Mouse (Mus musculus) heart, adult 2 months (tissue): ENCODE measurements at regions not wholly inside any gene's neighbourhood (a gene's known extent, or its start where the extent isn't known, plus 50 kb on each side); places are given as distances from the start of the nearest gene placed in this dataset.

ENCODE experiments used
- DNase-seq, 2 experiments: peaks; one replicate each; pipeline ENCODE4 v3.0.0; 2021
- H3K27ac ChIP-seq: fragments of 200-600 bp; 2 replicates; pipeline ENCODE4 v1.8.1; 2022
- H3K27me3 ChIP-seq: fragments of 200-500 bp; 2 replicates; pipeline ENCODE4 v1.6.1; 2012; ENCODE audit warnings: mild to moderate bottlenecking, low read length, inconsistent platforms, mixed read lengths; ENCODE audit not compliant: control insufficient read depth, insufficient read depth
- H3K36me3 ChIP-seq: fragments of 200-500 bp; 2 replicates; pipeline ENCODE4 v1.6.1; 2012; ENCODE audit warnings: low read length, inconsistent platforms; ENCODE audit not compliant: control insufficient read depth, insufficient read depth
- H3K4me1 ChIP-seq: fragments of 200-500 bp; 2 replicates; pipeline ENCODE4 v1.6.1; 2011; ENCODE audit warnings: low read length; ENCODE audit not compliant: control insufficient read depth, insufficient read depth
- H3K4me3 ChIP-seq: fragments of 200-600 bp; 2 replicates; pipeline ENCODE4 v1.8.1; 2022
- H3K79me2 ChIP-seq: fragments of 200-500 bp; replicated peaks from 2 replicates; pipeline ENCODE4 v1.6.1; 2012; ENCODE audit warnings: mild to moderate bottlenecking, inconsistent platforms, low read length, moderate library complexity, mixed read lengths; ENCODE audit not compliant: control insufficient read depth, insufficient read depth
- H3K9ac ChIP-seq: fragments of 200-500 bp; 2 replicates; pipeline ENCODE4 v1.6.1; 2012; ENCODE audit warnings: low read depth, mild to moderate bottlenecking, control low read depth, inconsistent platforms, low read length, mixed read lengths
- CTCF ChIP-seq: fragments of 200-600 bp; IDR thresholded peaks from 2 replicates; pipeline ENCODE4 v1.8.1; 2022; ENCODE audit warnings: antibody characterized with exemption, mild to moderate bottlenecking, moderate library complexity
- EP300 ChIP-seq: fragments of 200-500 bp; IDR thresholded peaks from 2 replicates; pipeline ENCODE4 v1.6.1; 2011; ENCODE audit warnings: low read depth, low read length, control low read depth; ENCODE audit not compliant: insufficient read depth
- POLR2A ChIP-seq: fragments of 200-500 bp; IDR thresholded peaks from 2 replicates; pipeline ENCODE4 v1.6.1; 2011; ENCODE audit warnings: mild to moderate bottlenecking, low read depth, low read length, control low read depth; ENCODE audit not compliant: insufficient read depth
- WGBS: fragments of 180-500 bp; shearing (Covaris S2); methylation state at CpG from one replicate; pipeline ENCODE4 v1.1.7; 2018; 5-methylcytosine and 5-hydroxymethylcytosine counted together
- intact Hi-C: fragments of 180-260 bp; cut with DNase I; formaldehyde crosslinking; loops from one replicate; pipeline ENCODE4 v1.15.1; 2025

- H3K4me3 ChIP-seq = no peak overlapping the region
- no peak overlapping the region for H3K9ac ChIP-seq
- TF ChIP-seq POLR2A = no peak
- no peak for TF ChIP-seq EP300
- no peak for TF ChIP-seq CTCF
- no peaks in the 10 kb centered on the region for H3K4me1 ChIP-seq
- H3K27ac ChIP-seq = no peak overlapping the region
- no peaks in the 10 kb centered on the region for H3K36me3 ChIP-seq
- 81% methylated on average over 9 of the region's 9 CpGs for WGBS
- H3K79me2 ChIP-seq = no peaks in the 10 kb centered on the region
- peak in 1 of 2 experiments; percentile 12 for DNase-seq
- intact Hi-C loops = no loop called here
- H3K27me3 ChIP-seq = no peaks in the 10 kb centered on the region
Observed at GRCm38 (mm10) chr13:59235836-59236235, 349.2 kb downstream of the Agtpbp1 start.

GRCm38 (mm10) chr13:59229111-59229541 is 355.9 kb downstream of the Agtpbp1 start:
- TF ChIP-seq CTCF = no peak
- TF ChIP-seq EP300 = no peak
- TF ChIP-seq POLR2A = no peak
- Histone ChIP-seq H3K27ac (no peak overlapping the region), H3K36me3 (no peaks in the 10 kb centered on the region), H3K79me2 (no peaks in the 10 kb centered on the region), H3K27me3 (no peaks in the 10 kb centered on the region), H3K9ac (no peak overlapping the region), H3K4me1 (no peaks in the 10 kb centered on the region; the same call in 1 of the 2 replicates), H3K4me3 (no peak overlapping the region)
- DNase-seq = no peak
- 93% methylated on average over 6 of the region's 6 CpGs for WGBS
- intact Hi-C loops = no loop called here

DNA sequence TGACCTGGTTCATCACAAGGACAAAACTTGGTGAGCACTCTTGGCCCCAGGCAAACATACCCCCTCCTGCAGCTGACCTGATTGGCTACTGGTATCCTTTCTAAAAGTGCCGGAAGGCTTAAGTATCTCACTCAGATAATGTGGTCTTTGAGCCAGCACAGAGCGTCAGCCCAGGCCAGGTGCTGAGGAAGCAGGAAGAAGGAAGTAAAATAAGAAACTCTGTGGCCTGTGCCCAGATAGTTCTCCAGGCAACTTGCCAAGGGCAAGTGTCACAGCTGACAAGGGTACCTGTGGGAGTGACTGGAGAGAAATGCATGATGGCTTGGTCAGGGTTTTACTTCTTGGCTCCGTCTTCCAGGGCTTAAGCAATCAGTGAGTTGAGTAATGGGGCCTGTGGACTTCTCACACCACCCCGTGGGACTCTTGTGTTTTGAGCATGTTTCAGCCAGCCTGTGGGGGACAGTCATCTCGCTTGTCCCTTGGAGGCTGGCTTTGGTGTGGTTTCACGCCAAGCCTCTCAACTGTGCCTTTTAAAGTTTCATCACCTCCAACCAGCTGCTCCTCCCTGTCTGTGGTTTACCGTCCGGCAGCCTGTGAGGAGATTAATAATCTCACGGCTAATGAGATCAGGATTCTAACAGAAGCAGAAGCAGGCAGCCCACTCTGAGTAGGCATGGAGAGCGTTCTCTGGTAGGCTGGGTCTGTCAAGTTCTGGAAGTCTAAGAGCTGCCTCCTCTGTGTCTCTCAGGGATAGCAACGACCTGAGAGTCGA is 356.8 kb downstream of the Agtpbp1 start:
- WGBS = 28% methylated on average over 12 of the region's 12 CpGs
- Histone ChIP-seq H3K36me3 (no peaks in the 10 kb centered on the region), H3K79me2 (no peaks in the 10 kb centered on the region), H3K27me3 (no peaks in the 10 kb centered on the region), H3K9ac (no peak overlapping the region), H3K27ac (no peak overlapping the region), H3K4me3 (no peak overlapping the region), H3K4me1 (no peaks in the 10 kb centered on the region; the same call in 1 of the 2 replicates)
- intact Hi-C loops = no loop called here
- DNase-seq = peak; percentile 47 to 69
- TF ChIP-seq POLR2A (no peak), EP300 (0 out of 2 replicates have a peak, but pooled peaks have one; percentile 41), CTCF (no peak)

- intact Hi-C loops = no loop called here
- TF ChIP-seq CTCF (no peak), POLR2A (no peak), EP300 (no peak)
- H3K79me2 ChIP-seq = no peaks in the 10 kb centered on the region
- H3K27ac ChIP-seq = no peak overlapping the region
- 59% methylated on average over 13 of the region's 13 CpGs for WGBS
- H3K9ac ChIP-seq = no peak overlapping the region
- DNase-seq = no peak
- H3K4me1 ChIP-seq = no peaks in the 10 kb centered on the region; the same call in 1 of the 2 replicates
- H3K27me3 ChIP-seq = no peaks in the 10 kb centered on the region
- no peak overlapping the region for H3K4me3 ChIP-seq
- no peaks in the 10 kb centered on the region for H3K36me3 ChIP-seq
Observed at GRCm38 (mm10) chr13:59227523-59228058, 357.4 kb downstream of the Agtpbp1 start.

DNA sequence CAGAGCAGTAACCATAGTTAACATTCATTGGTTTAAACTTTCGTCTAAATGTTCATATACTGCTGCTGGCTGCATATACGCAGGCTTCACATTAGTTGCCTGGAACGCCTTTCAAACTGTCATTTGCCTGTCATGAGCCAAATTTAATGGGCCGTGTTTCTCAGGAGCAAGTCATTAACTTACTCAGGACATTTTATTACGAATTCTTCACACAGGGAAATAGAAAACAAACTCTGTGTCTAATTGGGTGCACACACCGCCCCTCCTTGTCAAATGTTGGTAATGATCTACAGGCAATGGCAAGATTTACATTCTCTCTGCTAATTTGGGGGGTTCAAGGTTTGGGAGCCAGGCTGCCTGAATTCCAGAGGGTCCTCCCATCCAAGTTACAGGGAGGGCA is 364.4 kb downstream of the Agtpbp1 start:
- Histone ChIP-seq H3K27ac (no peak overlapping the region), H3K36me3 (no peaks in the 10 kb centered on the region), H3K4me1 (no peaks in the 10 kb centered on the region), H3K27me3 (no peaks in the 10 kb centered on the region), H3K4me3 (no peak overlapping the region), H3K9ac (no peak overlapping the region), H3K79me2 (no peaks in the 10 kb centered on the region)
- TF ChIP-seq EP300 (no peak), CTCF (no peak), POLR2A (no peak)
- no peak for DNase-seq
- WGBS = 78% methylated on average over 6 of the region's 6 CpGs
- intact Hi-C loops = no loop called here

- Histone ChIP-seq H3K27ac (no peak overlapping the region), H3K36me3 (no peaks in the 10 kb centered on the region), H3K4me3 (no peak overlapping the region), H3K4me1 (no peaks in the 10 kb centered on the region), H3K79me2 (no peaks in the 10 kb centered on the region), H3K27me3 (no peaks in the 10 kb centered on the region), H3K9ac (no peak overlapping the region)
- 31% methylated on average over 7 of the region's 7 CpGs for WGBS
- TF ChIP-seq CTCF (peak; percentile 57), EP300 (no peak)
- intact Hi-C loops = no loop called here
- DNase-seq = no peak
Observed at GRCm38 (mm10) chr13:59220156-59220555, 364.9 kb downstream of the Agtpbp1 start.
